Mouse (Mus musculus) kidney, adult 18-20 months (tissue): ENCODE data around the gene Shld1.

Experiments
- DNase-seq: peaks from one replicate; pipeline ENCODE4 v3.0.0; 2021

The Shld1 gene

DNA sequence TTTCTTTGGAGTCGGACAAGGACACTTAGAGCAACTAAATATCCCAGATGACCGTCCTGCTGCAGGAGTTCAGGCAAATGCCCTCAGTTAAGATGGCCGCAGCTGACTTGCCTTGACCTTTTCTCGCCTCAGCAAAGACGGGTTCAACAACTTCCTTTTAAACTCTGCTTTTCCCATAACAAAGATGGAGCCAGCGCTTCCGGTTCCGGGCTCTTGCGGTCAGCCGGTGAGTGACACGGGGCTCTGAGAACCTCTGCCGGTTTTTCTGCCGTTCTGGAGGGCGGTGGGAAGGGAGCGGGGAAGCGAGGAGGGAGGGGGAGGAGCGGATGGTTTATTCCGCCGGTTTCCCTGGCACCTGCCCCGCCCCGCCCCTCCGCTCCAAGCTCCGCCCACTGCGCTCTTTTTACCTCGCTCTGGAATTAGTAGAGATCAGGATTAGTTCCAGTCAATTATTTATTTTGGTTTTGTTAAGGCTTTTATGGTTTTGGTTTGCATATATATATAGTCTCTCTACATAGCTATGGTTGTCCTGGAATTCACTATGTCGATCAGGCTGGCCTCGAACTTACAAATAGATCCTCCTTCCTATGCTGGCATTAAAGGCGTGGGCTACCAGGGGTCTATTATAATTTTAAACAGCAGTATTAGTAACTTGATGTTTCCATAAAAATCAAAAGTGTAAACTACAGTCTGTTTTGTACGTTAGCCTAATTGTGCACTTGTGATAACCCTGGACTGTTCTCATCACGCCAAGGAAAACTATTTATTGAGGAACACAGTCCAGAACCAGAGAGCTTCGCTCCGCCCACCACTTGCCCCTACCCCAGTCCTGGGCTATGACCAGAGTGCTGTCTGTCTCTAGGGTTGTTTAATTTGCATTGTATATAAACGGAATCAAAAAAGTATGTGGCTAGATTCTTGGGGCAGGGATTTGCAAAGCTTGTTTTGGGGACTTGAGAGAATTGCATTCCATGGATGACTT is at the start of gene Shld1:
Shld1 (plus strand) TSS at position 176 of the 982 bp plus-strand sequence.
- DNase-seq = peak; percentile 90

DNA sequence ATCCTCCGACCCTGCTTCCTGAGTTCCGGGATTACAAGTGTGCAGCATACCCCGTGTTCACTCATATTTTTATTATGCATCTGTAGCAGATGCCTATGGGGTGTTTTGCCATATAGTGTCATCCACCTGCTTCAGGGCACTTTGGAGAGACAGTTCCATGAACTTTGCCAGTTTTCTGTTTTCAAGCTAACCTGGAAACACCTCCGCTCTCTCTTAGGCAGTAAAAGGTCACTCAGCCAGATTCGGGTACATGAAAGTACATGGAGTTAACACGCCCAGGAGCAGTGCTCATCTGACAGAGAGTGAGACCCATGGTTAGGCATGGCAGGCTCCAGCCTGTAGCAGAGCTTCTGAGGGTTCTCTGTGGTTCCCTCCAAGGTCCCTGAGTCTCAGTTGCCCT is 48.4 kb upstream of the Shld1 start:
- DNase-seq = no peak

DNA sequence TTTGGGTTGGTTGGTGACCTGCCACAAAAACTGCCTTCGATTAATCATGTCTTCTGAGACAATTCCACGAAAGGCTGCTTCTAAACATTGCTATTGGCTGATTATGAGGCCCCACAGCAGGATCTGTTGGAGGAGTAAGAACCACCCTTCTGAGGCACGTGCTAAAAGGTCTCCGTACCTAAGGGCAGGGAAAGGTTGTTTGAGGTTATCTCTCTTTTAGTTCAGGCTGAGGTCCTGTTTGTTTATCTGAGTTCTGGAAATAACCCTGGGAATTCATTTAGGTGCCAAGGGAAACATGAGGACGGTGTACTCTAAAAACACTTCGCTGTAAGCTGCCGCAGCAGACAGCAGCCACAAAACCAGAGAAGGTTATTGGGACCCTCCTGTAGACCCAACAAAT is 47.4 kb upstream of the Shld1 start:
- DNase-seq = no peak

DNA sequence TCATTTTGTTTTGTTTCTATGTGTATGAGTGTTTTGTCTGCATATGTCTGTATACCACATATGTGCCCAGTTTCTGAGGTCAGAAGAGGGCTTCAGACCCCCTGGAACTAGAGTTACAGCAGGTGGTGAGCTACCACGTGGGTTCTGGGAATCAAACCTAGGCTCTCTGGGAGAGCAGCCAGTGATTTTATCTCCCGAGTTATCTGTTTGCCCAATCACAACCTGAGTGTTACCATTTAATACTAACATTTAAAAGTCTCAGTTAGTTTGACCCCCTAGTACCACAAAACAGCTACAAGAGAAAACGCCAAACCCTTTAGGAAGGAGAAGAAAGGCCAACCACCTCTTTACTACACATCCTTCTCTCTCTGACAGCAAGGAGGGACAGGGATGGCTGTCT is 45.5 kb upstream of the Shld1 start:
- DNase-seq = no peak

DNA sequence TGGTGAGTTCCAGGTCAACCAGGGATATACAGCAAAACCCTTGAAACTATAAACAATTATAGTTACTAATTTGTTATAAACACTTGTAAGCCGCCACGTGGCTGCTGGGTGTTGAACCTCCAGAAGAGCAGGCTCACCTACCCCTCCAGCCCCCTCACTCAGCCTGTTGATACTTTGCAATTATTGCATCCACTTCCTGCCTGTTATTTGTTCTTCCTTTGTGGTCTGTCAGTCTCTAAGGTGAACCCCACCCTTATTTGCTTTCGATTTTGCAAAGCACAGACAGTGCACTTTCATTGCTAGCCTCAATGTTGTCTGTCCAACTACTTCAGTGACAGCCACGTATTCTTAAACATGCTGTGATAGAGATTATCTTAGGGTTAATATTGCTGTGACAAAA is 43.6 kb upstream of the Shld1 start:
- no peak for DNase-seq

DNA sequence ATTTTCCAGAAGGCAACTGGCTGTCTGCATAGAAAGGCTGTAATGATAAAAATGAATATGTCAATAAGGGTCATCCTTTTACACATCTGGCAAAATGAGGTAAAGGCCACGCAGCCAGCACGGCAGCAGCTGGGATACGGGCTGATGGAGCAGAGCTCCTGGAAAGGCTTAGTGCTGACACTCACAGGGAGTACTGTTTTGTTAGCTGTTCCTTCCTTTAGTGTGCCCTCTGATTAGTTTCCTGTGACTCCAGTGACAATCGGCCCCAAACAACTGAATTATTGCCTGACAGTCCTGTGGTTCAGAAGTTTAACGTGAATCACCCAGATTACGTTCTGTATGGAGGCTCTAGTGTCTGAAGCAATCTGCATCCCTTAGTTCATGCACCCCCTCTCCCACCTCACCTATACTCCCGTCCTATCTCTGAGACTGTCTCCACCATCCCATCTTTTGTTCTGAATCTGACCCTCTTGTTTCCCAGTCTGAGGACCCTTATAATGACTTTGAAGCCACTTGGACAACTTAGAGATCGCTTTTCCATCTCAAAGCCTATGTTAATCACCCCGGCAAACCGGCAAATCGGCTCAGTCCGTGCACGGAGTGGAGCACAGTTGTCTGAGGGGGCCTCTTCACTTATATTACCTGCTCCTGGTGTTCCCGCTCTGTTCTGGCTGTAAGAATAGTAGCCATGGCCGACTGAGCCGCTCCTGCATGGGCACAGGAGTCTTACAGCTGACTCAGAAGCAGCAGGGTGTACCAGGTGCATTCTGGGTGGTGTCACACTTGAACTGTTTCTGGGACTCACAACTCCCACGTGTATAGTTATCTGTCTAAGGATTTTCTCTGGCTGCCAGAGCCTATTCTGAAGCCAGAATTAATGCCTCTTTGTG is 39.6 kb upstream of the Shld1 start:
- no peak for DNase-seq

DNA sequence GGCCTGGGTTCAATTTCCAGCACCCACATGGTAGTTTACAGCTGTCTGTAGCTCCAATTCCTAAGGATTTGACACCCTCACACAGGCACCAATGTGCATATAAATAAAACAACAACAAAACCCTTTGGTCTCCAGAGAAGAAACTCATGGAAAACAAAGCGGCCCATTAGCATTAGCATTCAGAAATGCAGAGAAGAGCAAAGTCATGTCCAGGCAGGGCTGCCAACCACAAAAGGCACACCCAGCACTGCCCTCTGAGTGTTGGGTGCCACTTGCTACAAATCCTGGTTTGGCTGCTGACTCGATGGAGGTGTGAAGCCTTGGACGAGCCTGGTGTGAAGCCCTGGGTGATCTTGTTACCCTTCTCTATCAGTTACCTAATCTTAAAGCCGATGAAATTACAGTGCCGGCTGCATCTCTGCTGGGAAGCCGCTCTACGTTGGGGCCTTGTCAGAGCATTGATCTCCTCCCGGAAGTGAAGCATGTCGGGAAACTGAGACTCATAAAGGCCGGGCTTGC is 37.3 kb upstream of the Shld1 start:
- no peak for DNase-seq

DNA sequence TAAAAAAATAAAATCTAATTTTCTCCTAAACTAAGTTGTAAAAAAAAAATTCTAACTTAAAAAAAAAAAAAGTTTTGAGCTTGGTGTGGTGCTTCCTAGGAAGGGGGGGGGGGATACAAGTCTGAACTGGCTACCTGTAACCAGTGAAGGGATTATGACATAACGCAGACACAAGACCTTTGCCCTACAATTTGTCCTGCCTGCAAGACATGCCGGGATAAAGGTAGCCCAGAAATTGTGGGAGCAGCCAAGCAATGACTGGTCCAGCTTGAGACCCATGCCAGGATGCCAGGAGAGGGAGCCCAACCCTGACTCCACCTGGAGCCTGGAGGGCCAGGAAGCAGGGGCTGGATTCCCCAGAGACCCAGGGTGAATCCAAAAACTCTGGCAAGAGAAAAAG is 36.2 kb upstream of the Shld1 start:
- DNase-seq = no peak

DNA sequence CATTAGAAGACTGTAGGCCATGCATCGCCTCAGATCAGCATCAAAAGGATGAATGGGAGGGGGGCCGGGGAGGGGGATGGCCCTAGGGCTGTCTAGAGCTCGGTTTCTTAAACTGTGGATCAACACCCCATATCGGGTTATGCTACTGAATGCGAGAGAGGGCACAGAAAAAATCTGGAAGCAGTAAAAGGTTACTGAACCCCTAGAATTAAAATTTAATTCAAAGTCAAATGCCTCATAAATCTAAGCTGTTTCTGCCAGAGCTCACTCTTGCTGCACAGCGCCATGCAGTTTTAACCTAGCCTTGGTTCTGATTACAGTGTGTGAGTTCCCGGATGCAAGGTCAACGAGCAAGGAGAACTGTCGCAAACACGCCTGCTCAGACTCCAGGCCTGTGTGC is 34.3 kb upstream of the Shld1 start:
- peak; percentile 30 for DNase-seq

DNA sequence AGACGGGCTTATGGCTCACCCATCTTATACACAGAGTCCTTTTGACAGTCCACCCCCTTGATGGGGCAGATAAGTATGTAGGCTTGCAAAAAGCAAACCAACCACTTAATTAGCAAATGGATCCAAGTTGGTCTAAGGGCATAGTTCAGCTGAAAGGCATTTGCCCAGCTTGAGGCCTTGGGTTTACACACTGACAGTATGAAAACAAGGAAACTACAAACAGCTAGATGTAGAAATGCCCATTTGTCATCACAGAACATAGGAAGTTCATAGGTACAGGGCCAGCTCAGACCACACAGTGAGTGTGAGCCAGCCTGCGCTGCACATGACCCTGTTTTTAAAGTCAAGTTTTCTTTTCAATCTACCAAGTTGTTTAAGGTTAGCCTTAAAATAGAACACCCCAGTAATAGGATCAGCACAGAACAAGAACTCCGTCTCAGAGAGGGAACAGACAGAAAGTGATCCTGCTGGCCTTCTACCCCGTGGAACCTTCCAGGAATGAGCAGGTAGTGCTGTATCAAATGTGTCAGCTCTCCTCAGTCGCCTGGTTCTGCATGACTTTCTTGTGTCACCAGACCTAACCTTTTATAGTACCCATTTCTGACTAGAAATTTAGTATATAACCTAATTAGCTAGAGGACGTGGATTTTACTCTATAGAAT is 31.8 kb upstream of the Shld1 start:
- no peak for DNase-seq

DNA sequence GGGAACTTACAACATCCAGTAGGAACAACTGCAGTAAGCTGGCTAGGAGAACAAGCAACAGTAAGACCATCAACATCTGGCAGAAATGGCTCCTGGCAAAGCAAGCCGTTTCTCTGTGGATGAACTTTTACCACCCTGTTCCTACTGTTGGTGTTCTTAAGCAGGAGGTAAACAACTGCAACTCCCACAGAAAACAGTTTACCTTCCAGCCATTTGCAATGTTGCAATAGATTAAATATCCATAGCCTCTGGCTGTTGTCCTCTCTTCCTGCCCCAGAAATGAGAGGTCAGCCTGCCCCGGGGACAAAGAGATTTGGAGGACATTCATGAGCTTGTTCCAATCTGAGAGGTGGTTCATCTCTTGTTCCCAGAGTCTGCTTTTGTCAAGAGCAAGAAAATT is 29.5 kb upstream of the Shld1 start:
- DNase-seq = no peak

DNA sequence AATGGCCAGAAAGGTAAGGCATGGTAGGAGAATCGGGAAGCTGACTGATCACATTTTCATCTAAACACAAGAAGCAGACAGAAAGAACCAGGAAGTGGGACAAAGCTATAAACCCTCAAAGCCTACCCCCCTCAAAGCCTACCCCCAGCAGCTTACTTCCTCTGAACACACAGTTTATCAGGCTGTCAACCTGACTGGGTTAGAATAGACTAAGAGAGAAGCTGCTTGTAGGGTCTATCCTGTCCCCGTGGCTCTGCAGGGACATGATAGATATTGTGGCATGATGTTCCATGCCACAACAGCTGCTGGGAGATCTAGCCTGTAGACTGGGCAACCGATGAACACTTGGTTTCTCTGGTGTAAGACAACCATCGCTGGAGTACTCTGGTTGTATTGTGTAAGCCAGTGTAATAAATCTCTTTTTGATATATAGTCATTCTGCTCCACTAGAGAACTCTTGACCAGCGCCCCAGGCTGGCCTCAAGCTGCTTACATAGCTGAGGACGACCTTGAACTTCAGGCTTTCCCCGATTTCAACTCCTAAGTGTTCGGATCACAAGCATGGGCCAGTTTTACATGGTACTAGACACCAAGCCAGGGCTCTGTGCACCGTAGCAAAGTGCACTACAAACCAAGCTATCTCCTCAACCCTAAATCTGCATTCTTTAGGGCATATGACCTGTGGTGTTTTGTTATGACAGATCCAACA is 28.2 kb upstream of the Shld1 start:
- no peak for DNase-seq

DNA sequence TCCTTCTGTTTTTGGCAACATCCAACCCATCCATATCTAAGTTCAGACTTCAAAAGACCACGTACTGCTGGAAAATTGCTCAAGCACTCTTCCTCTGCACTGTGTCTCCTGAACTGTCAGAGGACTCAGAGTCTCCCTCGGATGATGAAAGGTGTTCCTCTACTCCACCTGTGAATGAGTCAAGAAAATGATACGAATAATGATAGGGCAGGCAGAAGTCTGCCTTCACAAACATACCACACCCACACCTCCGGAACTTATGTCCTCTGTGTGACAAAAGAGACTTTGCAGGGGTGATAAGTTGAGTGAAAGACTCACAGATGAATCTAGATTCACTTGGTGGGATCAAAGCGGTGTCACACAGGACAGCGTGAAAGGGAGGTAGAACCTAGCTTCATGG is 17.6 kb upstream of the Shld1 start:
- no peak for DNase-seq

DNA sequence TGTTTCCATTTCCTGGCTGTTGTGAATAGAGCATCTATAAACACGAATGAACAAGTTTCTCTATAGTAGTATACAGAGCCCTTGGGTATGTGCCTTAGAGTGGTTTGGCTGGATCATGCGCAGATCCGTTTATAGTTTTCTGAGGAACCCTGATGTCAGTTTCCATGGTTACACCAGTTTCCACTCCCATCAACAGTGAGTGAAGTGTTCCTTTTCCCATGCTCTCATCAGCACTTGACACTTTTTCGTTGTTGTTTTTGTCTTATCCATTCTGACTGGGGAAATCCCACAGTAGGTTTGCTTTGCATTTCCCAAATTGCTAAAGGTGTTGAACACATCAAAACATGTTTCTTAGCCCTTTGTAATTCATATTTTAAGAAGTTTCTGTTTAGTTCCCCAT is 16.4 kb upstream of the Shld1 start:
- no peak for DNase-seq

DNA sequence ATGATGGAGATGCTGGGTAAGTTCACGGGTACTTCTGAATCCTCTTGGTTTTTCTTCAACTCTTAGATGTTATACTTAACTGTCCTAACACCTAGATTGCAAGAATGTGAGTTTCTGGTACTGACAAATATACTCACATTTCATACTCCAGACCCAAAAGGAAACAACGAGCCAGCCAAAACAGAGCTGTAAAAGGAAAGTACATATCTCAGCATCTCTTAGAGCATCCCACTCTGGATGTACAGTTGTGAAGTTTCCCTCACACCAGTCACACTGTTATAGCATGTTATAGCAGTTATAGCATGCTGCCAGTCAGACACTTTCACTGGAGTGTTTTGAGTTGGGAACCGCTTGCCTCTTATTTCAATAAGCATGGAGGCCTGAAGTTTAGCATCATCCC is 14.6 kb upstream of the Shld1 start:
- DNase-seq = no peak

DNA sequence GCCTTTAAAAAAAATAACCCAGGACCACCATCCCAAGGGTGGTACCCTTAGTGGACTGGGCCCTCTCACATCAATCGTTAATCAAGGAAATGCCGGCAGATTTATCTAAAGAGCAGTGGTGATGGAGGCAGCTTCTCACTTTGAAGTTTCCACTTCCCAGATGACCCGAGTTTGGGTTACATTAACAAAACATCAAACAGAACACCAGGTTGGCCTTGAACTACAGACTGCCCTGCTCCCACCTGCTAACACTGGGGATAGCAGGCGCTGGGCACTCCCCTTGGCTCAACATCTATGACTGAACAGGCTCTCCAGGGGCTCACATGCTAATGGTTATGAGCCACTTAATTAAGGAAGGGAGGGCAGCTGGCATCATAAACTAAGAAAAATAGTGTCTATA is 10.6 kb upstream of the Shld1 start:
- no peak for DNase-seq

DNA sequence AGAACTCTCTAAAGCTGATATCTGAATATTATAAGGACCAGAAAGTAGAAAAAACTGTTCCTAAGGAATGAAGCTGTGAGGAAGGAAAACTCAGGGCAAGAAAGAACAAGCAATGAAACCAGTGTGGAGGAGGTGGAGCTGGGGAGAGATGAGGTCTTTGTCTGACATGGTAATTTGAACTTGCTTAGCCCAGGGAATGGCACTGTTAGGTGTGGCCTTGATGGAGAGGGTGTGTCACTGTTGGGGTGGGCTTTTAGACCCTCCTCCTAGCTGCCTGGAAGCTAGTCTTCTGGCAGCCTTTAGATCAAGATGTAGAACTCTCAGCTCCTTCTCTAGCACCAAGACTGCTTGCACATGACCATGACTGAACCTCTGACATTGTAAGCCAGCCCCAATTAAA is 1.7 kb upstream of the Shld1 start:
- DNase-seq = no peak

DNA sequence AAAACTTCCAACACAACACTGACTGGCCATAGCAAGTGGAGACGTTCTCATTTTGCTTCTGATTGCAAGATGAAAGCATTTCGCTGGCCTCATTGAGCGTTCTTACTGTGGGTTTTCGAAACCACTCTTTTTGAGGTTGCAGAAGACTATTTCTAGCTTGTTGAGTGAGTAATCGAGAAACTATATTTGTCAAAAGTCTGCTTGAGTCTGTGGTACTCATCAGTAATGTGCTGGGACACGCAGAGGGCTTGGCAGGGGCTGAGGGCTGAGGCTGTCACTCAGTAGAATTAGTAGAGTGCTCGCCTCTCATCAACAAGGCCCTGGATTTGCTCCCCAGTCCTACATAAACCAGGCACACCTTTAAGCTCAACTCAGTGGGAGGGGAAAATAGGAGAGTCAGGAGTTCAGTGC is 1.9 kb downstream of the Shld1 start:
- DNase-seq = no peak

DNA sequence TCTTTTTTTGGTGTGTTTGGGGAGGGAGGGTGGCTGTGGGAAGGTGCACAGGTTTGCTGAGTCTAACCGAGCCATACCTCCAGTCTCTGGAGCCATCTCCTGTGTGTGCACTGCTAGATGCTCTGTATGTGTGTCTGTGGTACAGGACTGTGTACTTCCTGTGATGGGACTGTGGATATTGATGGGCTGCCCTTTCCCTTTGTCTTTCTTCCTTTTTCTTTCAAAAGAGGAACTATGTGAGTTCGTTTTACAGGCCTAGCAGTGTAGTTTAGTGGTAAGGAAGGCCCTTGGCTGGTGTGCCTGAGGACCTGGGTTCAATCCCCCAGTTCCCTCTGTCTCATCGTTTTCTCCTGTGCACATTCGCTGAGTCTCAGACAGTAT is 2.4 kb downstream of the Shld1 start:
- no peak for DNase-seq

DNA sequence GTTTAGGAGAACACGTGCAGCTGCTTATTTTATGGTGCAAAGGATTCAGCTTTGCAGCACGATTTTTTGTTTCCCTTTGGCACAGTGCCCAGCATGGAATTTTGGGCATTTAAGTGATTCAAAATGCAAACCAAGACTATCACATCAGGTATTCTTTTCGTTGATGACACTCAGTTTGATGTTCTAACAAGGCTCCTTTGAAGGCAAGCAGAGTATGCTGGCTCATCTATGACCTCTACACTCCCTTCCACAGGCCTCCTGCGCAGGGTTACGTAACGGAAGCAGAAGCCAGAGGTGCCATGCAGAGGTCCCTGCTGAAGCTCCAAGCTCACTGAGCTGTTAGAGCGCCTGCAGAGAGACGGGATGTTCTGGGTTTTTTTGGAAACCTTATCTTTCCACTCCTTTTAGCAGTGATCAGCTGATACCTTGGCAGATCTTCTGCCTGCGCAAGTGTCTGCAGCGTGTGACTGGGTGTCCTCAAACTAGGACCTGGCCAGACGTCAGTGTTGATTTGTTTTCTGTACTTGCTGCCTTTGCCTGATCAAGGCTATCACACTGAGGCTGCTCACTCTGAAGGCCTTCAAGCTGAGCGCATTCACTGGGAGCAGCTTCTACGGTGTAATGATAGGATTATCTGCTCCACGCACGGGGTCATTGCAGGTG is 3.0 kb downstream of the Shld1 start:
- peak; percentile 15 for DNase-seq

DNA sequence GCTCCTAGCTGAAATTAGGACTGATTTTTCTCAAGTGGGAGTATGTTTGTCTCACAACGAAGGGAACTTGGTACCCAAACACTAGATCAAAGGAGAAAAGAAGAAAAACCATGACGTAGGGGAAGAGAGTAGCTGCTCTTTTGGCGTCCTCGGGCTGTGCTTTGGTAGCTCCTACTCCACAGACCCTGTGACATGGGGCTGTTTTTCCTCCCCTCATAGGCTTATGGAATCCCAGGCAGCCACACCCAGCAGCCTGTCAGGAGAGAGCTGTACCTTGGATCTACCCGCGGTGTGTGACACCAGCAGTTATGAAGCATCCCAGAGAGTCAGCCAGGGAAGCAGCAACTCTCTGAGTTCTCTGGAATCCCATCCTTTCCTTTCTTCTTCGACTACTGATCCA is 5.0 kb downstream of the Shld1 start:
- DNase-seq = no peak

DNA sequence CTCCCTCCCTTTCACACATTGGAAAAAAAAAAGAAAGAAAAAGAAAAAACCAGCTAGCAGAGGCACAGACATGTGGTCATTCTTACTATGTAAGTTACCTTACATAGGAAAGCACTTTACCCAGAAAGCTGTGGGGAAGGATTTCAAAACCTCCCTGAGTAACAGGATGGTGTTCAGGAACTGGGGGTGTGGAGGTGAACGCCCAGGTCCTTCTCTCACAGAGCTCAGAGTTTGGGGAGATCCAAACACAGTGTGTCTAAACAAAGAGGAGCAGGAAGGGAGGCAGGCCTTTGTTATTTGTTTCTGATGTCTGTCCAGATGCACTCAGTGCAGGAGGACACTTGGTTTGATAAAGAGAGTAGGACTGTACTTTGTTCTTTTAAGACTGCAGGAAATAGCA is 5.6 kb downstream of the Shld1 start:
- DNase-seq = no peak
